Mouse (Mus musculus) left cerebral cortex, postnatal 14 days (tissue): ENCODE data around the gene Sirt4. TPM values are rescaled to one million over a fixed set of nuclear protein-coding genes. Genes with fewer than 3 reads are reported as not detected.
"Not testable (repeated sequence)": the region's sequence is repeated elsewhere in the genome, so short reads cannot be mapped to it uniquely, and the experiment has no call there.

ENCODE experiments used
- DNase-seq, 2 experiments: peaks; one replicate each; pipeline ENCODE4 v3.0.0; 2021 to 2022; ENCODE audit warnings: low spot score in 2 of 2, mixed read lengths in 1 of 2
- intact Hi-C: fragments of 180-260 bp; cut with DNase I; formaldehyde crosslinking; loops from one replicate; pipeline ENCODE4 v1.15.1; 2025
- long read RNA-seq, 2 experiments: library from polyadenylated mRNA; stranded (forward); transcript quantifications; one replicate each; pipeline ENCODE4 v2.0.0; 2021
- total RNA-seq, 2 experiments: library from RNA; stranded (reverse); gene quantifications; 2 replicates each; pipeline ENCODE4 v1.2.3; 2021

The Sirt4 gene
- total RNA-seq: 10 to 100 TPM; 27.4 to 27.7 TPM
- long read RNA-seq, experiment 1, partial matches to known transcripts: 0 of 12 reads
- long read RNA-seq, experiment 1, other reads (novel, unspliced or antisense): 7 of 12 reads
- long read RNA-seq, experiment 2, partial matches to known transcripts: 1 of 7 reads
- long read RNA-seq, experiment 2, other reads (novel, unspliced or antisense): 4 of 7 reads

DNA sequence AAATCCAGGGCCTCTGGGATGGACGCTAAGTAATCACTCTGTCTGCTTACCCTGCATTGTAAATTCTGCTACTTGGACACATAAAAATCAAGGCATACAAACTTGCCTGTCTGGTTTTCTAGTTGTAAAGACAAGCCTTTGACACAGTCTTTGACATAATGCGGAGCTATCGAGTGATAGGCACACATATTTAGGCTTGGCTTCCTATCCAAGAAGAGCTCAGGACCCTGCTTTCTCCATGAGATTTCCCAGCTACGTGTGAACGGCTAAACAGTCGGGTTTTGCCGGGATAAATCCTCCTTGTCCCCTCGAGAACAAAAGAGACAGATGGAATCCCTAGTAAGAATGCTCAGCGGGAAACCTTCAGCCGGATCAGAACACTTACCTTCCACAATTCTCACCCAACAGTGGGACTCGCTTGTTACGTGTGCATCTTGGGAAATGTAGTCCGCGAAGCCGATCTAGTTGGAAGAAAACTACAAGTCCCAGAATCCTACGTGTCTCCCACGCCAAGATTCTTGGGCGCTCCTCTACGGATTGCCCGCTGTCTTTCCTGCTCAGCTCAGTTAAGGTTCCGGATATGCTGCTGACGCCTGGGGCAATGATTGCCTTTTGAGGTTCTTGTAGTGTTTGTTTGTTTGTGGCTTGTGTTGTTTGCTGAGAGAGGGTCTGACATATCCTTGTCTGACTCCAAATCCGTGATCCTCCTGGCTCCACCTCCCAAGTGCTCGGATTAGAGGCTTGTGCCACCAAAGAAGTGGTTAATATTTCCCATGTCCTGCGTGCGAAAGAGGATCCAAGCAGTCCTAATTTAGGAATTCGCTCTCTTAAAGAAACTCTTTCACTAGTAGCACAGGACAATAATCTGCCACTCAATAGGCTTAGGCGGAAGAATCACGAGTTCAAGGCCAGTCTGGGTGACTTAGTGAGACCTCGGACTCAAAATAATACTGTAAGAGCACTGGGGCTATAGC is at the start of gene Sirt4:
Gene Sirt4, minus strand, starts transcription at position 779 of the 974 bp plus-strand sequence.
- peak; percentile 88 to 97 for DNase-seq
- intact Hi-C loops: no loop called here

DNA sequence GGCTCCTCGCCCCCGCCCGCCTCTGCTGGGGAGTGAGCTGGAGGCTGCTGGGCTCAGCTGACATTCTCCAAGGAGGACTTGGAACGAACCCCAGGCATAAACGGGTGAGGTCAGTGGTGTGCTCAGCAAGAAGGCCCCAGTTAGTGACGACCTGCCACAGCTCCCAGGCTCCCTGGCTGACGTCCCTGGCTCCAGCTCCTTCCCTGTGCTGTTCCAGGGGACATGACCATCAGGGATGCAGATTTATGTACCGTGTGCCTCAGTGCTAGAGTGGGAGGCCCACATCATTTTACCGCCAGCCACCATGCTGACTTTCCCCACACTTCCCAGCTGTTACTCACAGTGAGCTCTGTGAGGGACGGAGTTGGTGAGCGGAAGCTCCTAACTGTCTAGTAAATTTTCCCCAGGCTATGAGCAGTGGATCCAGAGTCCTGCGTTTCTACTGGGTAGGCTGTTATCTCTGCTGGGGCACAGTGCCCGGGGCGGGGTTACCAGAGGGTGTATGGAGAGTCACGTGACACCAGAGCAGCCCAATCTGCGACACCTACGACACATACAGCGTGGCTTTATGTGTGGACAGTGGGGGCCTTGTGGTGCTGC is 47.2 kb upstream of the Sirt4 start:
- intact Hi-C loops: no loop called here
- peak; percentile 45 to 69 for DNase-seq

GRCm38 (mm10) chr5:115530447-115530809 is 45.9 kb upstream of the Sirt4 start:
- peak in 1 of 2 experiments; percentile 38 for DNase-seq
- intact Hi-C loops: no loop called here

- no peak for DNase-seq
- intact Hi-C loops: no loop called here
Measured at GRCm38 (mm10) chr5:115529742-115530446, 45.4 kb upstream of the Sirt4 start.

DNA sequence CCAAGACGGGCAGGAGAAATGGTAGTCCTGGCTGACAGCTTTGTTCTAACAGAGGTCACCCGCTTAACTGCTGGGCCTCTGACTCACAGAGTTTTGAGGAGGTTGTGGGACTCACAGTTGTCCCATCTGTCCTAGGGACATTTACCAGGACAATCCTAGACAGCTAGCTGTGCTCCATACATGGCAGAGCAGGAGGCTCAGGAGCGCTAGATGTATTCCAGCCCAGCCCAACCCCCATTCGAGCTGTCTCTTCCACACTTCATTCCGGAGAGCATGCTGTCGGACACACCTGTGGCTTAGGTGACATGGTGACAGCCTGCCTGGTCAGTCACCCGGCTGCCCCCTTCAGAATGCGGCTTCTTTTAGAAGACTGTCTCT is 44.8 kb upstream of the Sirt4 start:
- intact Hi-C loops: no loop called here
- no peak for DNase-seq

DNA sequence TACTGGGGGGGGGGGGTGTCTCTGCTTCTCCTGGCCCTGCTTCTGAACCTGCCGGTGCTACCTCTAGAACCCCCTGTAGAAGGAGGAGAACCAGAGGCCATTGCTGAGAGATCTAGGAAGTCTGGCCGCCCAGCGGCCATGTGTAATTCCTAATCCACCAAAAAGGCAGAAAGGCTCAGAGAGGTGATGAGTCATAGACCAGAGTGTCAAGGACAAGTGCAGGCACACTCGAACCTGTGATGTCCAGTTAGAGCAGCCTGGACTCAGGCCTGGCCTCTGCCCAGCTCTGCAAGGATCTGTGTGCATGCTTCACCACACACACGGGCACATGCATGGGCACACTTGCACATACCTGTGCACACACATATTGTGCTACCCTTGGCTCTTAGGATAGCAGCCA is 43.6 kb upstream of the Sirt4 start:
- DNase-seq: no peak
- intact Hi-C loops: no loop called here

DNA sequence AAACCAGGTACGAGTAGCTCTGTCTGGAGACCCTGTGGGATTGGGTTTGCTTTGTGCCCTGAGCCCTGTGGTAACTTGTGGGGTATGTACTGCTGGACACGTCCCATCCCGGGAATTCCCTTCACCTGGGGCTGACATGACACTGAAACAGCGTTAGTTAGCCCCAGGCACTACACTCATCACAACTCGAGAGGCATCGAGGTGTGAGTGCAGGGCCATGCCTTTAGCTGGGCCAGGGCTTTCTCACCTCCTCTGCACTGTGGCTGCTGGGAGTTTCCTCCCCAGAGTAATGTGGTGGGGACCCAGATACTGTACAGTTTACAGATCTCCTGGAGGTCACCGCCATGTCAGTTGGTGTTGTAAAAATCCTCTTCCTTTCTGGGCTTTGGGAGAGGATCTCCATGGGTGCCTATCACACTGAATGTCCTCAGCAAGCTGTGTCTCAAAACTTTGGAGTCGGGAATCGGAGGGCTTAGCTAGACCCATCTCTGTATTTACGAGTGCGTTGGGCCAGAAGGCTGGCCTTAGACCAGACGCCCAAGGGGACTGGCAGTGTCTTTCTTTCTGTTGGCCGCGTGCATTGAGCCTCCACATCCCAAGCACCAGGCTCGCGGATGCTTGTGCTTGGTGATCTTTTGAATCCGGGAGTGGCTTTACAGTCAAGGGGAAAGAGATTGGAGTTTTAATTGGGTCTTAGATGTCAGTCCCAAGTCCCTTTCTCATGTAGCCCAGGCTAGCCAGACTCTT is 42.1 kb upstream of the Sirt4 start:
- intact Hi-C loops: no loop called here
- no peak for DNase-seq

GRCm38 (mm10) chr5:115525943-115526342 is 41.4 kb upstream of the Sirt4 start:
- DNase-seq: no peak
- intact Hi-C loops: no loop called here

DNA sequence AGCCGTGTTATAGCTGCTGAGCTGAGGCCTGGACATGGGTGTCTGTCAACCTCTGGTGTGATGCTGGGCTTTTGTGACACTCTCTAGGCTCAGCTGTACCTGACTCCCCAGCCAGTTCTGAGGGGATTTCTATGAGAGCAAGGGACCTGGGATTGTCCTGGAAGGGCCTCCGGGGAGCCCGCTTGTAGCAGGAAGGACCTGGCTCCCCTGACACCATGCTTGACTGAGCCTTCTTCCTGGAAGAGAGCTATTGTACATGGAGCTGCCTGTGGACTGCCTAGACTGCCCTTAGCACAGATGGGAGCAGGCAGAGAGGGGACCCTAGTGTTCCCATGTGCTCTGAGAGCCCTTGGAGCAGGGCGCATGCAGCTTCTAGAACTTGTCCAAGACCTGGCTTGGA is 40.9 kb upstream of the Sirt4 start:
- DNase-seq: no peak
- intact Hi-C loops: no loop called here

- no peak for DNase-seq
- intact Hi-C loops: no loop called here
Measured at GRCm38 (mm10) chr5:115524471-115524870, 39.9 kb upstream of the Sirt4 start.

GRCm38 (mm10) chr5:115523971-115524370 is 39.4 kb upstream of the Sirt4 start:
- intact Hi-C loops: no loop called here
- no peak for DNase-seq

DNA sequence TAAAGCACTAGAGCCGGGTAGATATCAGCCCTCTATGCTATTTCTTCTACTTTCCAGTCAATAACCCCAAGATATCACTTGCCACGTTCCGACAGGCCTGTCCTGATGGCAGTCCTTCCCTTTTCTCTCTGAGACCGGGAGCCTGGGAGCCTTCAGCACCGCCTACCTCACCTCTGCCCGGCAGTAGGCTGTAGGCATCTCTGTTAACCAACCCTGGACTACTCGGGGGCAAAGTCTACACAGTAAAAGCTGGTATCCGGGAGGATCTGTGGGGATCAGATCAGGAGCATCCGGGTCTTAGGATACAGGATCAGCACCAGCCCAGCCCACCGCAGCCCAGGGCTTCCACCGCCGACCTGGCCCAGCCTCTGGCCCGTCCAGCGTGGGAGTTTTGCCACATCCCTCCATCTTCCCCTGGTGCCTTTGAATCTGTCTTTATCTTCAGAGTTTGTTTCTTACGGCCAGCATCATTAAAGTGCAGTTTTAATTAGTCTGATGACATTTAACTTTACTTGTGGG is 38.5 kb upstream of the Sirt4 start:
- intact Hi-C loops: no loop called here
- no peak for DNase-seq

- DNase-seq: no peak
- intact Hi-C loops: no loop called here
Measured at GRCm38 (mm10) chr5:115522531-115522930, 38.0 kb upstream of the Sirt4 start.

GRCm38 (mm10) chr5:115521553-115522461 is 37.3 kb upstream of the Sirt4 start:
- no peak for DNase-seq
- intact Hi-C loops: no loop called here

DNA sequence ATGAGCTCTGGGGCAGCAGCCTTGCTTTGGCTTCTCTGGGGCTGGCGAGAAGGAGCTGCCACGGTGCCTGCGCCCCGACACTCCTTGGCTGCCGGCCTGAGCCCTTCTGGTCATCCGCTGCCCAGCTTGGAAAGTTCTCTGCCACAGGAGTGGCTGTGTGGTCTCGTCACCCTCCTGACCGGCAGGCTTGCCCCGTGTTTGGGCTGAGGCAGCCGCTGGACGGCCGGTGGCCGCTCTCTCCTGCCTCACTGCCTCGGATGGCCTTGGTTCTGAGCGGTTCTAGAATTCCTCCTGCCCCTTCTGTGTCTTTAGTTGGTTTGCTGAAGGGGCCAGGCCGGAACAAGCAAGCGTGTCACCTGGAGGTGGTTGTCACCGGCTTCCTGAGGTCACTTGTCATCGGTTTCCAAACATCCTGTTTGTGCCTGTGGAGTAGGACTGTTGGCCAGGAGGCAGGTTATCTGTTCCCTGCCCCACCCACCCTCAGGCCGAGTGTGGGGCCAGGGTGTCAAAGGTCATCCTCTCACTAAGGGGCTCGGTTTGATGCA is 35.9 kb upstream of the Sirt4 start:
- intact Hi-C loops: no loop called here
- no peak for DNase-seq

GRCm38 (mm10) chr5:115518214-115518613 is 33.7 kb upstream of the Sirt4 start:
- intact Hi-C loops, DNase-seq: not testable (repeated sequence)

DNA sequence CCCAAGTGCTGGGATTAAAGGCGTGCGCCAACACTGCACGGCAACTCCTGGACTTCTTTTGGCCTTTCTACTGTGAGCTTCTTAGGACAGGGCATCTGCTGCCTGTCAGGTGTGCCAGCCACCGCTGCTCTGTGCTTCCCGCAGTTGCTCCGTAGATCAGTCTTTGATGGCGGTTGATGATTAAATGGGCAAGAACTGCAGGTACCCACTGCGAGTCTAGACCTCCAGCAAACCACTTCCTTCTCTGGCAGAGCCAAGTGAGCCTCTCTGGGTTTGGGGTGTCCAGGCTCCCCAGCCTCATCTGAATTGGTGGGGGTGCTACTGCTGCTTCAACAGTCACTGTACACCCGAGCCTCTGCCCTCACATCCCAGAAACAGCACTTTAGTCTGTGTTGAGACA is 33.0 kb upstream of the Sirt4 start:
- DNase-seq: no peak
- intact Hi-C loops: no loop called here

GRCm38 (mm10) chr5:115516908-115517307 is 32.4 kb upstream of the Sirt4 start:
- intact Hi-C loops: no loop called here
- no peak for DNase-seq
